Mouse (Mus musculus) cerebellum, adult 2 months (tissue): ENCODE measurements at regions not wholly inside any gene's neighbourhood (a gene's known extent, or its start where the extent isn't known, plus 50 kb on each side); places are given as distances from the start of the nearest gene placed in this dataset.

ENCODE experiments used
- CTCF ChIP-seq: fragments of 200-500 bp; IDR thresholded peaks from 2 replicates; pipeline ENCODE4 v1.5.1; 2011; ENCODE audit warnings: low read depth, mild to moderate bottlenecking, control low read depth, low read length, moderate library complexity, borderline replicate concordance; ENCODE audit not compliant: insufficient read depth
- POLR2A ChIP-seq: fragments of 200-500 bp; IDR thresholded peaks from 2 replicates; pipeline ENCODE4 v1.6.1; 2011; ENCODE audit warnings: low read length, control low read depth, borderline replicate concordance; ENCODE audit not compliant: insufficient read depth

- TF ChIP-seq CTCF (no peak), POLR2A (no peak)
These were observed 189.6 kb downstream of the Fam43a start for GRCm38 (mm10) chr16:30788944-30789781.
